Mouse (Mus musculus): Measurements from ENCODE around the gene Dusp28.

Gene Dusp28

DNA sequence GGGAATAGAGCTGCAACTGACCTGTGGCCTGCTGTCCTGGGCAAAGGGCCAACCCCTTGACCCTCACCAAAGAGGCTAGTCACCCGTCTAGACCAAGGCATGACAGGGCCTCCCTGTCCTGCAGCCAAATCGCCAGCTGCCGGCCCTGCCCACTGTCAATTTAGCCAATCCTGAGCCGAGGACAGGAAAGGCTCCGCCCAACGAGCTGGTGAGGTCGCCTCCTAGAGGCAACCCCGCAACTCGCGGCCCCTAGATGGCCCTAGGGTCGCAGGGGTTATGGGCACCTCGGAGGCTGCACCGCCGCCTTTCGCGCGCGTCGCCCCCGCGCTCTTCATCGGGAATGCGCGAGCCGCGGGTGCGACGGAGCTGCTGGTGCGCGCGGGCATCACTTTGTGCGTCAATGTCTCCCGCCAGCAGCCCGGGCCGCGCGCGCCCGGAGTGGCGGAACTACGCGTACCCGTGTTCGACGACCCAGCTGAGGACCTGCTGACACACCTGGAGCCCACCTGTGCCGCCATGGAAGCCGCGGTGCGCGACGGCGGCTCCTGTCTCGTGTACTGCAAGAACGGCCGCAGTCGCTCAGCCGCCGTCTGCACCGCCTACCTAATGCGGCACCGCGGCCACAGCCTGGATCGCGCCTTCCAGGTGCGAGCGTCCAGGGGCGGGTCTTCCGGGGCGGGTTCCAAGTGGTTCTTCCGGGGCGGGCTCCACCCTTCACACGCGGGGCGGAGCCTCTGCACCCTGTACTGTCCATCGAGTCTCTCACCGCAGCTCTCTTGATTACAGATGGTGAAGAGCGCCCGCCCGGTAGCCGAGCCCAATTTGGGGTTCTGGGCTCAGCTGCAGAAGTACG, at the start of gene Dusp28:
Dusp28 (plus strand) TSS at position 203 of the 853 bp plus-strand sequence.
- DNase-seq (ENCODE audit: low read depth in 2 of 2, low spot score in 2 of 2): peak; percentile 59 to 69

DNA sequence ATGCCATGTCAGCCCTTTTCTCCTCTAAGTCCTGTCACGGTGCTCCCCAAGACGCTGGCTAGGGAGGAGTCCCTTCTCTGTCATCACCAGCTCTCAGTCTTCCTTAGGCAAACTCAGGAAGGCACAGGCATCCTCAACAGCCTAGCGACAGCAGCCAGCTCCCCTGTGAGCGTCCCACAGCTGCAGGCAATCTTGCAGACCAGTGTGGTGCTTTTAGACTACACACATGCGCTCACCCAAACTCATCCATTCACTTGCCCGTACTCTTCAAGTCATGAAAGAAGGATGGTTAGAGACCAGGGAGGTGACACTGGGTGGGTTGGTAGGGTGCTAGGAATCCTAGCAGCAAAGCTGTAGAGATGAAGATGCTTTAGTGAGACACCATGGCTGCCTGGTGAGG, 45.3 kb upstream of the Dusp28 start:
- DNase-seq (ENCODE audit: low read depth in 2 of 2, low spot score in 2 of 2): no peak

DNA sequence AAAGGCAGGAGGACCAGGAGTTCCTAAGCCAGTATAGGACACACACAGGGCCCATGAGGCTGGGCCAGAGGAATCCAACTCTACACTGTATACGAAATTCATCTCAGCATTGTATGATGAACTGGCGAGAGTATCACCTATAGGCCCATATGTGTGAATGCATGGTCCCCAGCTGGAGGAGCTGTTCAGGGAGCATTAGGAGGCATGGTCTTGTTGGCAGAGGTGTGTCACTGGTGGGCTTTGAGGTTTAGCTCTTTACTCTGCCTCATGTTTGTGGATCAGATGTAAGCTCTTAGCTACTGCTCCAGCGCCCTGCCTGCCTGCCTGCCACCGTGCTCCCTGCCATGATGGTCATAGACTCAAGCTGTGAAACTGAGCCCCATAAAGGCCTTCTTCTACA, 43.5 kb upstream of the Dusp28 start:
- no peak for DNase-seq (ENCODE audit: low read depth in 2 of 2, low spot score in 2 of 2)

DNA sequence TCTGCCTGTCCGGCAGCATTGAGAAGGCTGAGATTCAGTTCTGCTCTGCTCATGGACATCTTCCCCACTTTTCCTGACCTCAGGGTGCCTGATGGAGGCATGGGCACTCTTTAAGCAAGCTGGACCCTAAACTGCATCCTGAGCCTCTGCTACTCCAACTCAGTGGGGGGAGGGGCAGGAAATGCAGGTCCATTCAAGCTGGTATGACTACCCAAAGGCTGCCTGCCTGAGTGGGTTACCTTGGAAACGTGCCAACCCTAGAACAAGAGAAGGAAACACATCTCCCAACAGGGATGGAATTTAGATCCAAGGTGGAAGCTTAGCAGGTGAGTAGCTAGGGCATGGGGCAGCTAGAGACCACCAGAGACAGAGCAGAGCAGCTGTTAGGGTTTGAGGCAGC, 40.6 kb upstream of the Dusp28 start:
- no peak for DNase-seq (ENCODE audit: low read depth in 2 of 2, low spot score in 2 of 2)

DNA sequence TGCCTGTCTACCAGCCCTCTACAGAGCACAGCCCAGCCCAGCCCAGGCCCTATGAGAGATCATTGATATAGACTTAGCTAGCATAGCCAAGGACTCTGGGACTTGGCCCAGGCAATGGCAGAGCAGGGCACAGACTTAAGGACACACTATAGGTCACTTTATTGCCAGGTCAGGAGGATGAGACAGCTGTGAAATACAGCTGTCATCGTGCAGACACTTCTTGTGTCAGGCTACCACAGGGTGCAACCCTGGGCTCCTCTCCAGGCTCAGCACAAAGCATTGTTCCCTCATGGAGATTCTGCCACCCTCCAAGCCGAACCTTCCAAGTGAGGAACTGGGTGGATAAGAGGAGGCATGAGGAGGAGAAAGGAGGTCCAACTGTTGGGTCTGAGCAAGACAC, 36.8 kb upstream of the Dusp28 start:
- DNase-seq (ENCODE audit: low read depth in 2 of 2, low spot score in 2 of 2): no peak

DNA sequence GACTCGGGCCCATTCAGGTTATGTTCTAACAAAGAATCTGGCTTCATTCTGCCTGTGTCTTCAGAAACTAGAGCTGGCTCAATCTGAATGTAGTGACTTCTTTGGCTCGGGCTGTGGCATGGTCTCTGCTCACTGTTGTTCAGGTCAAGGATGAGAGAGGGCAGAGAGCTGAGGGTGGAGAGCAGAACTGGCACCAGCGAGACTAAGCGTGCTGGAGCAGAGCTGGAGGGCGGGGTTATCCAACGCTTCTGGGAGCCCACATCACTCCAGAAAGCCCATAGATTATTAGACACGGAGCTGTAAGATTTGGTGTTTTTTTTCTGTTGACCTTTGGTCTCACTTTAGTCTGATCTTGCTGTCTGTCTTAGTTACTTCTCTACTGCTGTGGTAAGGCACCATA, 34.1 kb upstream of the Dusp28 start:
- DNase-seq (ENCODE audit: low read depth in 2 of 2, low spot score in 2 of 2): no peak

DNA sequence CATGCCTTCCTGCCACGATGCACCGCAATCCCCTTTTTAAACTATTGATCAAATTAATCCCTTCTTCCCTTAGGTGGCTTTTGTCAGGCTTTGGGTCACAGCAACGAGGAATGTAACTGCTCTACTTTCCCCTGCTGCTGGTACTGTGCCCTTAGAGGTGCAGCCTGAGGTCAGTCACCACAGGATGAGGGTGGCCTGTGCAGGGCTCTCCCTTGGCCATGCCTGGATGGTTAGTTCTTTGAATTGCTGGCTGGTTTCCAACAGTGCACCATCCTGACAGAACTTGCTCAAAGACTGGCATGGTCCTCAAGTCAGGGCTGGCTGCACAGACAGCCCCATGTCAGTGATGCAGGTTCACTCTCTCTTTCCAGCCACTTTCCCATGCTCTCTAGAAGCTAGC, 32.8 kb upstream of the Dusp28 start:
- DNase-seq (ENCODE audit: low read depth in 2 of 2, low spot score in 2 of 2): no peak

DNA sequence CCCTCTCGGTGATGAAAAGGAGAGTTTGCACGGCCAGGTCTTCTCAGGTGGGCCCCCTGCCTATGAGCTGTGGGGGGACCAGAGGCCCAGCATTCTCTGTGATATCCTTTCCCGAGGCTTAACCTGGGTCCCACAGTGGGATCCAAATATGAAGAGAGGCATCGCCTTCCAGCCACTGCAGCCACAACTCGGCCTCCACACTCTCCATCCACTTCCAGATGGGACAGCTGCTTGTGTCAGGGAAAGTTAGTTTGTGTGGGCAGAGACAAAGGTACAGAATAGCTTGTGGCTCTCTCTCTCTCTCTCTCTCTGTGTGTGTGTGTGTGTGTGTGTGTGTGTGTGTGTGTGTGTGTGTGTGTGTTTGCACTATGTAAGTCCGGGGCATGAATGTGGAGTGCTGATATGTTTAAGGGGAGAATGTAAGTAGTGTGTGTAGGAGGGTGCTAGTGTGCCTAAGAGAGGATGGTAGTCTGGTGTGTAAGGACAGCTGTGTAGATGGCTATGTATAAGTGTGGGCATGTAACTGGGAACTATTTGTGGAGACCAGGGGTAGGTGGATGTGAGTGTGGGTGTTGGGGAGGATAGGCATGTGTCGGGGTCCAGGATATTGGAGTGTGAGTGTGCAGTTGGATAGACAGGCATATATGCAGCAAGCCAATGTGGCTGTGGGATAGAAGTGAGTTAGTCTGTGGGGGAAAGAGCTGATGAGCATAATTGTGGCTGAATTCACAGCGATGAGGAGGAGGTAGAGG, 31.2 kb upstream of the Dusp28 start:
- DNase-seq (ENCODE audit: low read depth in 2 of 2, low spot score in 2 of 2): no peak

DNA sequence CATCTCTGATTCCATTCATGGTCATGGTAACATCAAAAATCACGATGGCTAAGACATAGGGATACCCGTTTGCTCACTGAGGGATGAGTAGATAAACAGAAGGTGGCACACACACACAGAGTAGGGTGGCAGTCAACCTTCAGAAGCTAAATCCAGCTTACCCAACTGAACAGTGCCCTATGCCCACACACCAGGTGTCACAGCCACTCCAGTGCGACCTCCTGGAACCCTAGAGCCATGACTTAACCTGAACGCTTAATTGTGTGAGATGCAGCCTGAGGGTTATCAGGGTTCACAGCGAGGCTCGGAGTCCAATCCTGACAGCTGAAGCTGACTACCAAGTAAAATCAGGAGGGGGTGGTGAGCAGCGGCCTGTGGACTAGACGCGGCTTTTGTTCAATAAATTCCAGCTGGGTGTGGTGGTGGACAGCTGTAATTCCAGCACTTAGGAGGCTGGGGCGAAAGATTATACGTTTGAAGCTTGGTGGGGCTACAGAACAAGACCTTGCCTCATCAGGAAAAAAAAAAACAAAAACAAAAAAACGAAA, 29.3 kb upstream of the Dusp28 start:
- DNase-seq (ENCODE audit: low read depth in 2 of 2, low spot score in 2 of 2): no peak

DNA sequence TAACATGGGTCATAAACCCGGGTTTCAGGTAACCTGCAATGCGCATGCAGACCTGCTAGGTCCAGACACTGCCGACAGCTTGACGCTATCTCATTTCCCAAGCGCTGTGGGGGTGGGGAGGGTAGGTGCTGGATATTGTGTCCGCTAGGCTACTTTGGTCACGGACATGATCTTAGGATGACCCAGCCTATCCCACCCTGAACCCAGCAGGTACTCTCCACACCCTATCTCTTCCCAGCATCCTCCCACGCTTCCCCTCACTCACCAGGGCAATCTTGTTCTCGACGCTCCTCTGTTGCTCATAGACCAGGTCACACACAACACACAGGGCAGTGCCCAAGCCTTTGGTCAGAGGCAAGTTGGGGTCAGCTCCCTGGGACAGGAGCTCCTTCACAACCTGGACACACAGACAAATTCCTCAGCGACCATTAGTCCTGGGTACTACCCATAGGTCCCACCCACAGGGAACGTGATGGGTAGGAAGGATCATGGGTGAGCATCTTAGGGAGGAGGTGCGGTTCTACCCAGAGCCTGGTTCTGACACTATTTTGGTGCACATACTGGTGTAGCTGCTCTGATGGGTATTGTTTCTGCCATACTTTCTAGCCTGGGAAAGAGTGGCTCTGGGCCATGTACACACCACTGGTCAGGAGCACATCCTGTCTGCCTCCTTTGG, 28.6 kb upstream of the Dusp28 start:
- no peak for DNase-seq (ENCODE audit: low read depth in 2 of 2, low spot score in 2 of 2)

DNA sequence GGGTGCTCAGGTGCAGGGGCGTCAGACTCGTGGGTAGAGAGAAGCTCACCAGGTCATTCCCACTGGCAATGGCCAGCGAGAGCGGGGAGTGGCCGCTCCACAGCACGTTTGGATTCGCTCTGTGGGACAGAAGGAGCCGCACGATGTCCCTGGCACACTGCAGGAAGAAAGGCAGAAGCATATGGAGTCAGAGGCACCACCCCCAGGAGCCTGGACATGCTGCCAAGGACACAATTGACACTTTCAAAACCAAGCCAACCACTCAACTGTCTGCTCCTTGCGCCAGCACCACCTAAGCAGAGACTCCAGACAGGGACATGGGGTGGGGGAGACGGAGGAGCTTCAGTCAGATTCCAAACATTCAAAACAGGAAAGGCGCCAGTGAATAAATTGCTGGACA, 27.5 kb upstream of the Dusp28 start:
- no peak for DNase-seq (ENCODE audit: low read depth in 2 of 2, low spot score in 2 of 2)

DNA sequence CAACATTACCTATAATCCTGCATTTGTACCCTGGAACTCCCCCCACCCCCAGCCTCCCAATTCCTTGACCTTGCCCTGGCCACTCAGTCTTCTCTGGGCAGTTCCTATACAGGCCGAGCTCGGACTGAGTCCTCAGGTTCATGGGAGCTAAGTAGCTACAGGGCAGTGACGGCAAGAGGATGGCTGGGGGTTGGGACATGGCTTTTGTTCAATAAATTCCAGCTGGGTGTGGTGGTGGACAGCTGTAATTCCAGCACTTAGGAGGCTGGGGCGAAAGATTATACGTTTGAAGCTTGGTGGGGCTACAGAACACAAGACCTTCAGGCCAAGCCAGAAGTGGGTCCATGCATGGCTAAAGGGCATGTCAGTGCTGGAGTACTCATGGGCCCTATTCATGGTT, 26.7 kb upstream of the Dusp28 start:
- no peak for DNase-seq (ENCODE audit: low read depth in 2 of 2, low spot score in 2 of 2)

DNA sequence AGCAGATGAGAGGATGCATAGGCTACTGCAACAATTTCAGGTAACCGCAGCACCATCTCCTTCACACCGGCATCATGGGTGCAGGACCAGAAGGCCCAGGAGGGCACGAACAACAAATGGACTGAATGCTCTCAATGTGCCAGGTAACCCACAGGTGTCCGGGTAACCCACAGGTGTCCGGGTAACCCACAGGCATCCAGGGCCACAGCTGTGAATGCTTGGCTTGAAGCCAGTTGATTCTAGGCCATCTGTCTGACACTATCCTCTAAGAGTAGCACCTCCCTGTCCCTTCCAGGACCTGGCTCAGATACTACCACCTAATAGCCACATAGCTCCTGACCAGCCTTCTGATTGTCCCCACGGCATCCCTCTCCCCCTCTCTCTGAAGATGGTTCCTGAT, 24.8 kb upstream of the Dusp28 start:
- DNase-seq (ENCODE audit: low read depth in 2 of 2, low spot score in 2 of 2): no peak

DNA sequence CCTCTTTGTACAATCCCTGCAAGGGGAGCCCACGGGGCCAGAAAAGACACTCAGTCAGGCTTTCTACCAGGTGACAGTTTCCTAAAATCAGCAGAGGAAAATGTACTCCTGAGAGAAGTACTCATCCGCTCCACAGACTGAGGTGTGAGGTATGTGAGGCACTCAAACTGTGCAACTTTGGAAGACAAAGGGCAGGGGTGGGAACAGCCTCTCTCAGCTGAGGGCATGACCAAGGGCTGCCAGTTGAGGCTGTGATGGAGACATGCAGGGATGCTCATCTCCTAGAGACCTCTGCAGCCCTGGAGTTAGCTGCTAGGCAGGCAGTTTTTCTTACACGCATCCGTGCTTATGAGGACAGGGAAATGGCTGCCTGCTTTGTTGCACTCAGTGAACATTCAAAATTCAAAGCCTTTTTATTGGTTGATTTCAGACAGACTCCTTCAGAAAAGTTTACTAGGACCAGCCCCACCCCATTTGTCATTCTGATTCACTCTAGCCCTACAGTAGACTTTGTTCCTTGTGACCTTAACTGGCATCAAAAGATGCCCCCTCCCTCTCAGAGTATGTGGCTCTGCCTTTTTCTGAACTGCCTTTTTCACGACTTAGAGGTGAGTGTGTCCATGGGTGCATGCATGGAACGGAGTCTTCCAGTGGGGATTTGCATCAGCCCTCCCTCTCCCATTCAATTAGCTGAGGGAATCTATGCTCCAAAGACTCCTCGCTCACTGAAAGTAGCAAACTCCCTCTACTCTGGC, 17.7 kb upstream of the Dusp28 start:
- DNase-seq (ENCODE audit: low read depth in 2 of 2, low spot score in 2 of 2): no peak

DNA sequence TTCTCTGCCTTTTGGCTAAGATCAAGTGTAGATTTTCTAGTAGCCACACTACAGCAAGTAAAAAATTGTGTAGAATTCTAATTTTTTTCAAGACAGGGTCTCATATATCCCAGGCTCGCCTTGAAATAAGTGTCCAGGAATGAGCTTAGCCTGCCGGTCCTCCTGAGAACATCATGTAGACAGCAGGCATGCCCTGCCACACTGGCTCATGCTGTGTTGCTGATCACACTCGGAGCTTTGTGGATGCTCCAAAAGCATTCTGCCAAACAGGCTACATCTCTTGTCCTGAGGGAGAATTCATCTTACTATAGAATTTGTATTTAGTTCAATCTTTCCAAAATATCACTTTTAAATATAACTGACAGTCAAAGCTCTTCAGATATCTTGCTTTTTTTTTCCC, 14.0 kb upstream of the Dusp28 start:
- DNase-seq (ENCODE audit: low read depth in 2 of 2, low spot score in 2 of 2): no peak

DNA sequence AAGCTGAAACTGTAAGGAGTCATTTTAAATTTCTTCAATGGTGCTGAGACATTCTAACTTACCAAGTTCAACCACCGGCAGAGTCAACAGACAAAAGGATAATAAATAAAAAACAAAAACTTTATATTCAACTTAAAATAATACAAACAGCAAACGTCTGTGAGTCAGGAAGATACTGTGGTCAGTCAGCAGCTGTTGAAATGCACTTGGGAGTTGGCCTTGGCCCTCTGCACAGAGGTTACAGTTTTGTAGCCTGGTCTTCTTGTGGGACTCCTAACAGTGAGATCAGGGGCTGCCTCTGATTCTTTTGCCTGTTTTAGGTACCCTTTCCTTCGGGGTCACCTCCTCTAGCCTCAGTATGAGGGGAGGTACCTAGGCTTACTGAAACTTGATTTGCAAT, 12.9 kb upstream of the Dusp28 start:
- DNase-seq (ENCODE audit: low read depth in 2 of 2, low spot score in 2 of 2): no peak

DNA sequence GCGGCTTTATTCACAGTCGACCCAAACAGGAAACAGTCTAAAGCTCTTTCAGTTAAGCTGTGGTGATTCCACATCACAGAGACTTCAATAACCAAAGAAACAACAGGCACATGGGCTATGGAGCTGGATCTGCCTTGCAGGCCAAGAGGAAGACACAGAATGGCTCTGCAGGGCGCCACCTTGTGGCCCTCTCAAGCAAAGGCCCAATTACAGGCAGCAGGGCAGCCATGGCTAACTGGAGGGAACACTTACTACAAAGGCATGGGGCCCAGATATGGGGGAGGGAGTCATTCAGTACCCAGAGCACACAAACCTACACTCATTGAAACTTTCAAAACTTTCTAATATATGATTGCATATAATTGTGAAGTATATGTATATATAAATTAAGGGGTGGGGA, 11.7 kb upstream of the Dusp28 start:
- peak; percentile 52 to 66 for DNase-seq (ENCODE audit: low read depth in 2 of 2, low spot score in 2 of 2)

DNA sequence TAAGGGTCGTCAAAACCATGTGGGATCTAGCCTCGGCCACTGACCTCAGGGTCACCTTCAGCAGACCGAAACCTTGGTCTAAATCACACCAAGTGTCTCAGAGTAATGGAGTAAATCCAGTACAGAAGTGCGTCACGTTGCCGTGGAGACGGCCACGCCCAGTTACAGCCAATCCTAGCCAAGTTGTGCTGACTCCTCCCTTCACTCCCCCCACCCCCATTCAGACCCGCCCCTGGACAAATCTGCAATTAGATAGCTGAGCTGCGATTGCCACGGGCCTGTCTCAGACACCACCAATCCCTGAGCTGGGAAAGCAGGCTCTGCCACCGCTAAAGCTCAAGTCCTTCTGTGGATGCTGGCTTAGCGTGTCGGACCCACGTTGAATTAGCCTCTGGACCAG, 4.0 kb upstream of the Dusp28 start, which contains the start of gene Ankmy1:
Ankmy1 (minus strand) TSS at position 121 of the 400 bp plus-strand sequence.
- DNase-seq (ENCODE audit: low read depth in 2 of 2, low spot score in 2 of 2): no peak

DNA sequence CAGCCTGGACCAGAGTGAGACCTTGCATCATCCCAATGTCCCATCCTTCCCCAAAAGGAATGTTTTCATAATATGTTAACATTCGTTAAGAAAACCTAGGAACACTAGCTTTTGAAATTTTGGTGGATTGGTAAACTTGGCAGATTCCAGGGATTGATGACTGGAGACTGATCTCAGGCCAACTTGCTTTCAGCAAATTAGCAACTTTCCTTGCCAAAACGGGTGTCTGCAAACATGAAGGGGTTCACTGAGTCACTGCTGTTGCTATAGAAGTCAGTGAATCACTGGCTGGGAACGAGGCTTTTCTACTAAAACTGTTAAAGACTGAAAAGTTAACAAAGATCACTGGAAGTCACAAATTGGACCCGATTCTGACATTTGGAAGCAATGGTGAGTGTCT, 3.2 kb upstream of the Dusp28 start:
- no peak for DNase-seq (ENCODE audit: low read depth in 2 of 2, low spot score in 2 of 2)

DNA sequence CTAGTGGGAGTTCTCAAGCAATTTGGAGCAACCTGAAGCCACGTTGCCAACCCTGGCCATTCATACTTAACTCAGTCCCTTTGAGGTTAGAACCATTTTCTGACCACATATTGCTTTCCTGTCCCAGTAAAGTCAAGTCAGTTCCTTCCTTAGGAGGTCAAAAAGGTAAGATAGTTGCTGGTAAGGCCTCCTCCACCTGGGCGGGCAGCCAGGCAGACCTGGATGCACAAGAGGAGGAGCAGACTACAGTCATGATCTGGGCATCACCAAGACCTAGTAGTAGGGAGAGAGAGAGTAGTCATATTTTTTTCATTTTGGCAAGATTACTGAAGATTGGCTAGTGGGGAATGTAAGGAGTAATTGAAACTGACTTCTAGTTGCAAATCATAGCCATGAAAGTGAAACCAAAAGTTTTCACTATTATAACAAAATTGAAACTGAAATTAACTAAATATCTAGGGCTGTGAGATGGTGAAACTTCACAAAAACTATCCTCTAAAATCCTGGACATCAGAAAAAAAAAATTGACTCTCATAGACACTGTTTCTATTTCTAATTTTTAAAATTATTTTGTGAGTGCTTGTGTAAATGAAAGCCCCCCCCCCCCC, 974 bp upstream of the Dusp28 start:
- no peak for DNase-seq (ENCODE audit: low read depth in 2 of 2, low spot score in 2 of 2)
